Mouse (Mus musculus) ES-Bruce4 (cell line): ENCODE data around the gene Galnt4.

Experiments
- CTCF ChIP-seq: IDR thresholded peaks from one replicate; pipeline ENCODE4 v1.8.1; 2011; ENCODE audit warnings: low read depth, low read length
- POLR2A ChIP-seq: IDR thresholded peaks from one replicate; pipeline ENCODE4 v1.8.1; 2011; ENCODE audit warnings: low read length; ENCODE audit not compliant: insufficient read depth

DNA sequence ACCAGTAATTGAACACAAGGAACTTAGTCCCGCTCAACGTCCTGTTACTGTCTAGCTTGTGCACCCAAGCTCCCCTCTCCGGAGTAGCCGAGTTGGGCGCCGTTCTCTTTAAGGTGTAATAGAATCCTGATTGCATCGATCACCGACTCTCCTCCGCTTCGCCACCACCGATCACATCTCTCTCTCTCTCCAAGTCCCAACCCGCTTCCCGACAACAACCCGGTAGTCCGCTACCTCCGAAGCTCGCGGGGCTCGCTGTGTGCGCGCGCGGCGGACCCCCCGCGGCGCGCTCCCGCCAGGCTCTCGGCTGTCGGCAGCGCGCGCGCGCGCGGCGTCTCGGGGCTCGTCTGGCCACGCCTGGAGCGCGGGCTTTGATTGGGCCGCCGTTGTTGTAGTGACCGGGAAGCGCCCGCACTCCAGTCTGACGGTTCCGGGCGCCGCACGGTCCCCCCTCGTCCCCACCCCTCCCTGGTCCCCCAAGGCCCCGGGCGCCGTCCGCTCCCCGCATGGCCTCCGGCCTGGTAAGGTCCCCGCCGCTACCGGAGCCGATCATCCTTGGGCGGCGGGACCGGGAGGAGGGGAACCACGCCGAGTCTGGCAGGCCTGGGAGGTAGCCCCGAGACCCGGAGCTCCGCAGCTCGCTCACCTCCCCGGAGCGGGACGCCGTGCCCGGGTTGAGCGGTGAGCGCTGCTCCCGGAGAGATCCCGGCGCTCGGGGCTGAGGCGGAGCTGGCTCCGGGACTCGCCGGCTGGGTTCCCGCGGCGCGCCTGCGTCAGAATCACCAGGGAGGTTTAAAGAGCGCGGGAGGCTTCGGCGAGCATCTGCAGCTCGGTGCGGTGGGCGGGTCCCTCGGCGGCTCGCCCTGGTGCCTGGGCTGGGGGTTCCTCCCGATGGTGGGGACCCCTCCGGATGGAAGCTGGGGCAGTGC, 992 bp upstream of the Galnt4 start, which contains the start of gene Poc1b:
- TF ChIP-seq CTCF: no peak
- TF ChIP-seq POLR2A: no peak
